Mouse (Mus musculus) neural tube, embryonic 13.5 days (tissue): ENCODE results near the gene Dnttip2. TPM values are rescaled to one million over a fixed set of nuclear protein-coding genes. Genes with fewer than 3 reads are reported as not detected.

Source experiments
- ATAC-seq: fragments of 200-750 bp; cut with Nextera tagmentation; 2 replicates; pipeline ENCODE4 v1.8.0; 2017; ENCODE audit warnings: low read depth, mild to moderate bottlenecking, moderate TSS enrichment, moderate library complexity
- H3K27ac ChIP-seq: fragments of 300-500 bp; sonication (generic); replicated peaks from 2 replicates; pipeline ENCODE4 v1.5.1; 2015; ENCODE audit warnings: moderate library complexity, mild to moderate bottlenecking, inconsistent platforms
- H3K27me3 ChIP-seq: fragments of 300-500 bp; sonication (generic); 2 replicates; pipeline ENCODE4 v1.6.1; 2015; ENCODE audit warnings: mild to moderate bottlenecking, inconsistent platforms
- H3K36me3 ChIP-seq: fragments of 300-500 bp; sonication (generic); 2 replicates; pipeline ENCODE4 v1.6.1; 2015; ENCODE audit warnings: mild to moderate bottlenecking, inconsistent platforms
- H3K4me1 ChIP-seq: fragments of 300-500 bp; sonication (generic); replicated peaks from 2 replicates; pipeline ENCODE4 v1.6.1; 2015; ENCODE audit warnings: inconsistent platforms
- H3K4me2 ChIP-seq: fragments of 300-500 bp; sonication (generic); 2 replicates; pipeline ENCODE4 v1.6.1; 2015; ENCODE audit warnings: inconsistent platforms, mild to moderate bottlenecking, moderate library complexity
- H3K4me3 ChIP-seq: fragments of 300-500 bp; sonication (generic); 2 replicates; pipeline ENCODE4 v1.5.1; 2015; ENCODE audit warnings: mild to moderate bottlenecking, inconsistent platforms
- H3K9ac ChIP-seq: fragments of 300-500 bp; sonication (generic); 2 replicates; pipeline ENCODE4 v1.6.1; 2015; ENCODE audit warnings: moderate library complexity, mild to moderate bottlenecking, inconsistent platforms
- H3K9me3 ChIP-seq: fragments of 300-500 bp; sonication (generic); 2 replicates; pipeline ENCODE4 v1.6.1; 2016; ENCODE audit warnings: inconsistent platforms
- WGBS: fragments of 180-500 bp; shearing (Covaris S2); methylation state at CpG from one replicate; pipeline ENCODE4 v1.1.7; 2015; 5-methylcytosine and 5-hydroxymethylcytosine counted together
- polyA plus RNA-seq: library from polyadenylated mRNA; unstranded; fragments of >200 nt; fragmentation: Nextera tagmentation; extraction: Ambion mirVana; gene quantifications from 2 replicates; pipeline ENCODE4 v1.2.1, GENCODE M21; 2015

The Dnttip2 gene
- polyA plus RNA-seq, 1 experiment from 2014 or later = 56.6 TPM

GRCm38 (mm10) chr3:122292300-122293222 lies 18.4 kb downstream of the Dnttip2 start:
- H3K4me1 ChIP-seq = peaks cover 59% of the 10 kb centered on the region

GRCm38 (mm10) chr3:122293223-122293953 lies 19.2 kb downstream of the Dnttip2 start:
- peak overlapping the region; percentile 84 for H3K4me2 ChIP-seq
- peaks cover 61% of the 10 kb centered on the region for H3K4me1 ChIP-seq
- H3K36me3 ChIP-seq = no peaks in the 10 kb centered on the region
- ATAC-seq = peak; percentile 53
- no peaks in the 10 kb centered on the region for H3K9me3 ChIP-seq
- no peaks in the 10 kb centered on the region for H3K27me3 ChIP-seq
- peak overlapping the region; percentile 84 for H3K4me3 ChIP-seq
- WGBS = under 1% methylated on average over 94 of the region's 105 CpGs
- peak overlapping the region; percentile 94 for H3K9ac ChIP-seq
- peak overlapping the region; percentile 100 for H3K27ac ChIP-seq

More at GRCm38 (mm10) chr3:122292300-122293222, 18.4 kb downstream of the Dnttip2 start:
- Histone ChIP-seq H3K4me2 (peak overlapping the region; percentile 84), H3K4me3 (peak overlapping the region; percentile 84), H3K27me3 (no peaks in the 10 kb centered on the region), H3K27ac (peak overlapping the region; percentile 100), H3K9ac (peak overlapping the region; percentile 94), H3K36me3 (no peaks in the 10 kb centered on the region), H3K9me3 (no peaks in the 10 kb centered on the region)
- peak; percentile 55 for ATAC-seq
- WGBS = 7% methylated on average over 54 of the region's 54 CpGs

- ATAC-seq = peak; percentile 90
- H3K36me3 ChIP-seq = no peaks in the 10 kb centered on the region
- no peaks in the 10 kb centered on the region for H3K9me3 ChIP-seq
- WGBS = 2% methylated on average over 37 of the region's 37 CpGs
- peak within 1 kb of the TSS; percentile 84 for H3K4me2 ChIP-seq
- H3K4me1 ChIP-seq = peaks cover 66% of the 10 kb centered on the region
- peak within 1 kb of the TSS; percentile 94 for H3K9ac ChIP-seq
- peak within 1 kb of the TSS; percentile 84 for H3K4me3 ChIP-seq
- H3K27me3 ChIP-seq = no peaks in the 10 kb centered on the region
- H3K27ac ChIP-seq = peak within 1 kb of the TSS; percentile 100
Observed at GRCm38 (mm10) chr3:122293954-122294850, 20.0 kb downstream of the Dnttip2 start, which contains the start of gene Bcar3. TSS of gene Bcar3 (plus strand) at chr3:122294136.

GRCm38 (mm10) chr3:122295511-122295910 lies 21.3 kb downstream of the Dnttip2 start:
- Histone ChIP-seq H3K27ac (peak overlapping the region; percentile 100), H3K27me3 (no peaks in the 10 kb centered on the region), H3K4me1 (peaks cover 62% of the 10 kb centered on the region), H3K4me3 (no peak overlapping the region), H3K9me3 (no peaks in the 10 kb centered on the region), H3K4me2 (no peak overlapping the region), H3K36me3 (no peaks in the 10 kb centered on the region), H3K9ac (no peak overlapping the region)
- 9% methylated on average over 5 of the region's 5 CpGs for WGBS
- ATAC-seq = no peak

- Histone ChIP-seq H3K27ac (no peak overlapping the region), H3K9me3 (no peaks in the 10 kb centered on the region), H3K4me1 (peaks cover 59% of the 10 kb centered on the region), H3K4me2 (no peak overlapping the region), H3K9ac (no peak overlapping the region), H3K36me3 (no peaks in the 10 kb centered on the region), H3K4me3 (no peak overlapping the region), H3K27me3 (no peaks in the 10 kb centered on the region)
- 62% methylated on average over 5 of the region's 5 CpGs for WGBS
- ATAC-seq = no peak
Observed at GRCm38 (mm10) chr3:122296979-122297378, 22.8 kb downstream of the Dnttip2 start.

GRCm38 (mm10) chr3:122300983-122301919 lies 27.1 kb downstream of the Dnttip2 start:
- 0 out of 2 replicates have a peak overlapping the region, but pooled peaks have one; percentile 1 for H3K9ac ChIP-seq
- no peaks in the 10 kb centered on the region for H3K36me3 ChIP-seq
- H3K4me1 ChIP-seq = peaks cover 33% of the 10 kb centered on the region; the same call in 1 of the 2 replicates
- no peak overlapping the region for H3K4me2 ChIP-seq
- no peaks in the 10 kb centered on the region for H3K9me3 ChIP-seq
- WGBS = 66% methylated on average over 9 of the region's 9 CpGs
- peak overlapping the region; percentile 43; the same call in 1 of the 2 replicates for H3K27ac ChIP-seq
- 0 out of 2 replicates have a peak, but pooled peaks have one; percentile 12 for ATAC-seq
- H3K27me3 ChIP-seq = no peaks in the 10 kb centered on the region
- no peak overlapping the region for H3K4me3 ChIP-seq

GRCm38 (mm10) chr3:122304560-122304959 lies 30.4 kb downstream of the Dnttip2 start:
- WGBS = 88% methylated on average over 4 of the region's 4 CpGs
- Histone ChIP-seq H3K4me1 (peaks cover 13% of the 10 kb centered on the region; the same call in 1 of the 2 replicates), H3K4me2 (no peak overlapping the region), H3K9ac (no peak overlapping the region), H3K27me3 (no peaks in the 10 kb centered on the region), H3K36me3 (no peaks in the 10 kb centered on the region), H3K4me3 (no peak overlapping the region), H3K27ac (no peak overlapping the region), H3K9me3 (no peaks in the 10 kb centered on the region)
- no peak for ATAC-seq

- Histone ChIP-seq H3K9me3 (no peaks in the 10 kb centered on the region), H3K4me3 (no peak overlapping the region), H3K27ac (no peak overlapping the region), H3K4me1 (no peaks in the 10 kb centered on the region), H3K4me2 (no peak overlapping the region), H3K9ac (no peak overlapping the region), H3K27me3 (no peaks in the 10 kb centered on the region), H3K36me3 (no peaks in the 10 kb centered on the region)
- 72% methylated on average over 4 of the region's 4 CpGs for WGBS
- ATAC-seq = no peak
Observed at GRCm38 (mm10) chr3:122307894-122308671, 33.9 kb downstream of the Dnttip2 start.

GRCm38 (mm10) chr3:122308981-122309380 lies 34.8 kb downstream of the Dnttip2 start:
- H3K4me3 ChIP-seq = no peak overlapping the region
- WGBS = 48% methylated on average over 6 of the region's 6 CpGs
- no peaks in the 10 kb centered on the region for H3K27me3 ChIP-seq
- no peak overlapping the region for H3K4me2 ChIP-seq
- H3K9me3 ChIP-seq = no peaks in the 10 kb centered on the region
- no peaks in the 10 kb centered on the region for H3K36me3 ChIP-seq
- 0 out of 2 replicates have a peak, but pooled peaks cover 3% of the 10 kb centered on the region for H3K4me1 ChIP-seq
- H3K9ac ChIP-seq = no peak overlapping the region
- ATAC-seq = no peak
- H3K27ac ChIP-seq = no peak overlapping the region

- 23% methylated on average over 2 of the region's 2 CpGs for WGBS
- H3K9ac ChIP-seq = no peak overlapping the region
- H3K36me3 ChIP-seq = no peaks in the 10 kb centered on the region
- H3K4me3 ChIP-seq = no peak overlapping the region
- ATAC-seq = peak; percentile 57; the same call in 1 of the 2 replicates
- H3K27ac ChIP-seq = no peak overlapping the region
- peaks cover 12% of the 10 kb centered on the region for H3K4me1 ChIP-seq
- no peaks in the 10 kb centered on the region for H3K27me3 ChIP-seq
- no peaks in the 10 kb centered on the region for H3K9me3 ChIP-seq
- H3K4me2 ChIP-seq = no peak overlapping the region
Observed at GRCm38 (mm10) chr3:122312078-122312477, 37.9 kb downstream of the Dnttip2 start.
